Mouse (Mus musculus) forebrain, embryonic 10.5 days (tissue): ENCODE results near the gene Clpx. TPM values are rescaled to one million over a fixed set of nuclear protein-coding genes. Genes with fewer than 3 reads are reported as not detected.
"Not testable (repeated sequence)": the region's sequence is repeated elsewhere in the genome, so short reads cannot be mapped to it uniquely, and the experiment has no call there.

ENCODE experiments used
- DNase-seq: peaks from one replicate; pipeline ENCODE4 v3.0.0-alpha.2; 2017; ENCODE audit warnings: low spot score; ENCODE audit errors: extremely low spot score
- H3K27ac ChIP-seq: fragments of 300-500 bp; sonication (generic); 2 replicates; pipeline ENCODE4 v1.5.1; 2016; ENCODE audit warnings: mild to moderate bottlenecking
- H3K27me3 ChIP-seq: fragments of 300-500 bp; sonication (generic); 2 replicates; pipeline ENCODE4 v1.6.1; 2016; ENCODE audit warnings: mild to moderate bottlenecking; ENCODE audit not compliant: poor library complexity, severe bottlenecking
- H3K36me3 ChIP-seq: fragments of 300-500 bp; sonication (generic); replicated peaks from 2 replicates; pipeline ENCODE4 v1.6.1; 2016; ENCODE audit warnings: mild to moderate bottlenecking, moderate library complexity
- H3K4me1 ChIP-seq: fragments of 300-500 bp; sonication (generic); 2 replicates; pipeline ENCODE4 v1.6.1; 2016
- H3K4me3 ChIP-seq: fragments of 300-500 bp; sonication (generic); 2 replicates; pipeline ENCODE4 v1.5.1; 2016; ENCODE audit warnings: mild to moderate bottlenecking, moderate library complexity
- H3K9me3 ChIP-seq: fragments of 300-500 bp; sonication (generic); 2 replicates; pipeline ENCODE4 v1.6.1; 2016; ENCODE audit warnings: mild to moderate bottlenecking, moderate library complexity
- WGBS: fragments of 180-500 bp; shearing (Covaris S2); methylation state at CpG from one replicate; pipeline ENCODE4 v1.1.7; 2016; 5-methylcytosine and 5-hydroxymethylcytosine counted together
- polyA plus RNA-seq: library from polyadenylated mRNA; unstranded; fragments of >200 nt; fragmentation: Nextera tagmentation; extraction: Ambion mirVana; gene quantifications from 2 replicates; pipeline ENCODE4 v1.2.1, GENCODE M21; 2016

The Clpx gene
- polyA plus RNA-seq, 1 experiment from 2014 or later: 42.6 TPM

- DNase-seq: no peak
- Histone ChIP-seq H3K27ac (no peak overlapping the region), H3K36me3 (peaks cover 31% of the 10 kb centered on the region), H3K4me1 (no peaks in the 10 kb centered on the region), H3K4me3 (no peak overlapping the region), H3K9me3 (no peaks in the 10 kb centered on the region), H3K27me3 (no peaks in the 10 kb centered on the region)
- WGBS: 92% methylated on average over 5 of the region's 5 CpGs
These were observed 39.9 kb downstream of the Clpx start for GRCm38 (mm10) chr9:65333958-65334357.

GRCm38 (mm10) chr9:65339146-65339545, 45.1 kb downstream of the Clpx start:
- no peaks in the 10 kb centered on the region for H3K4me1 ChIP-seq
- WGBS: 85% methylated on average over 4 of the region's 4 CpGs
- no peak for DNase-seq
- no peaks in the 10 kb centered on the region for H3K9me3 ChIP-seq
- H3K27me3 ChIP-seq: no peaks in the 10 kb centered on the region
- no peak overlapping the region for H3K4me3 ChIP-seq
- no peaks in the 10 kb centered on the region for H3K36me3 ChIP-seq
- H3K27ac ChIP-seq: no peak overlapping the region

- no peaks in the 10 kb centered on the region for H3K36me3 ChIP-seq
- no peak for DNase-seq
- H3K4me3 ChIP-seq: no peak overlapping the region
- no peak overlapping the region for H3K27ac ChIP-seq
- no peaks in the 10 kb centered on the region for H3K4me1 ChIP-seq
- 85% methylated on average over 2 of the region's 2 CpGs for WGBS
- H3K9me3 ChIP-seq: peaks cover 8% of the 10 kb centered on the region
- no peaks in the 10 kb centered on the region for H3K27me3 ChIP-seq
These were observed 46.4 kb downstream of the Clpx start for GRCm38 (mm10) chr9:65340414-65340813.

DNA sequence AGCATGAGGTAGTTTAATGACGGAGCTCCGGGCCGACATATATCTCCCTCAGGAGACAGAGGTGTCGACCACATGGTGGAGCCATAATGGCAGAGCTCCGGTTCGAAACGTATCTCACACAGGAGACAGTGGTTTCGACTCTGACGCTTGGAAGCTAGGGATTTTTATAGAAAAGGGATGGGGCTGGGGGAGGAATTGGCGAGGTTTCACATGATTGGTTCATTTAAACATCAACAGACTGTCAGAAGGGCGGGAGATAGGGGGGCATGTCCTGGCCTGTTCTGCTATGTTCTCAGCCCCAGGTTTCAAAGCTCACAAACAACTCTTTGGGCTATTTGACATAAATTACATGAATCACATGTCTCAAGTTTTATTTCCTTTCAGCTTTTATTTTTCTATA, 51.4 kb downstream of the Clpx start:
- WGBS: 71% methylated on average over 11 of the region's 11 CpGs
- not testable (repeated sequence) for DNase-seq

GRCm38 (mm10) chr9:65345854-65346475, 51.9 kb downstream of the Clpx start, which contains the start of gene Pdcd7:
Pdcd7 (plus strand) TSS chr9:65346104.
- H3K36me3 ChIP-seq: no peaks in the 10 kb centered on the region
- peaks cover 8% of the 10 kb centered on the region for H3K9me3 ChIP-seq
- peak within 1 kb of the TSS; percentile 94 for H3K27ac ChIP-seq
- WGBS: 2% methylated on average over 59 of the region's 59 CpGs
- DNase-seq: peak; percentile 93
- peaks cover 19% of the 10 kb centered on the region for H3K4me1 ChIP-seq
- H3K4me3 ChIP-seq: peak within 1 kb of the TSS; percentile 100
- H3K27me3 ChIP-seq: no peaks in the 10 kb centered on the region

More for the DNA sequence above, 51.4 kb downstream of the Clpx start:
- H3K27ac ChIP-seq: peak overlapping the region; percentile 94
- peak overlapping the region; percentile 100 for H3K4me3 ChIP-seq
- H3K9me3 ChIP-seq, H3K27me3 ChIP-seq, H3K36me3 ChIP-seq: not testable (repeated sequence)
- peaks cover 19% of the 10 kb centered on the region for H3K4me1 ChIP-seq

- peaks cover 19% of the 10 kb centered on the region for H3K4me1 ChIP-seq
- no peaks in the 10 kb centered on the region for H3K27me3 ChIP-seq
- no peaks in the 10 kb centered on the region for H3K36me3 ChIP-seq
- DNase-seq: peak; percentile 56
- under 1% methylated on average over 77 of the region's 77 CpGs for WGBS
- H3K4me3 ChIP-seq: peak overlapping the region; percentile 100
- peaks cover 8% of the 10 kb centered on the region for H3K9me3 ChIP-seq
- peak overlapping the region; percentile 94 for H3K27ac ChIP-seq
These were observed 52.5 kb downstream of the Clpx start for GRCm38 (mm10) chr9:65346476-65347111.

DNA sequence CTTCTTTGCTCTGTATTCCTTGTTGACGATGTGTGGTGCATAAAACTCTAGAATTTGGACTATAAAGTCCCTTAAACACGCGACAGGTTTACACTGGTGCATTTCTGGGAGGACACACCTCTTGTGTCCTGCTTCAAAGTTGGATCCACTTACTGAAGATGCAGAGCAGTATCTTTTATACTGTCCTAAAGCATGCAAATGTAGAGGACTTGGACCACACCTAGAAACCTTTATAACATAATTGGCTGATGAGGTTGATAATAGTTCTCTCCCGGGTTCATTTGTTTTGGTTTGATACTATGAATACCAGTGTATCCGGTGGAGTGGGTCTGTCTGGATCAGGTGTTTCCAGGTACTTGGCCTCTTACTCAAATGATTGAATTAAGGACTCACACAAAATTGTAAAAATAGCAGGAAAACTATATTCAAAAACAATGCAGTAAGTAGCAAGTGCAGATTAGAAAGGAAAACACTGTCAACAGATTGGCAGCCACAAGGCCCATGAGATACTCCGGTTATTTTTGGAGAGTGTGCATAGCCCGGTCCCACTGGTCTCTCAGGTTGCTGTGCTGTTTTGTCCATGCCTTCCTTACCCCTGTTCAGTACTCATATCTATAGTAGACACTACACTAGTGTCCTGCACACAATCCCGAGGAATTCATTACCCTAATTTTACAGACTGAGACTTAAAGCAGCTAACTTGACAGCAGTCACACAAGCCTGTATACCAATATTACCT, 53.2 kb downstream of the Clpx start:
- DNase-seq: no peak
- peaks cover 8% of the 10 kb centered on the region for H3K9me3 ChIP-seq
- no peaks in the 10 kb centered on the region for H3K27me3 ChIP-seq
- H3K4me1 ChIP-seq: peaks cover 19% of the 10 kb centered on the region
- H3K4me3 ChIP-seq: peak overlapping the region; percentile 100
- H3K36me3 ChIP-seq: no peaks in the 10 kb centered on the region
- 51% methylated on average over 8 of the region's 8 CpGs for WGBS
- peak overlapping the region; percentile 94 for H3K27ac ChIP-seq

- peaks cover 41% of the 10 kb centered on the region for H3K36me3 ChIP-seq
- DNase-seq: no peak
- H3K9me3 ChIP-seq: no peaks in the 10 kb centered on the region
- no peak overlapping the region for H3K4me3 ChIP-seq
- H3K27me3 ChIP-seq: no peaks in the 10 kb centered on the region
- no peak overlapping the region for H3K27ac ChIP-seq
- 95% methylated on average over 5 of the region's 5 CpGs for WGBS
- peaks cover 1% of the 10 kb centered on the region for H3K4me1 ChIP-seq
These were observed 59.2 kb downstream of the Clpx start for GRCm38 (mm10) chr9:65353251-65353650.

DNA sequence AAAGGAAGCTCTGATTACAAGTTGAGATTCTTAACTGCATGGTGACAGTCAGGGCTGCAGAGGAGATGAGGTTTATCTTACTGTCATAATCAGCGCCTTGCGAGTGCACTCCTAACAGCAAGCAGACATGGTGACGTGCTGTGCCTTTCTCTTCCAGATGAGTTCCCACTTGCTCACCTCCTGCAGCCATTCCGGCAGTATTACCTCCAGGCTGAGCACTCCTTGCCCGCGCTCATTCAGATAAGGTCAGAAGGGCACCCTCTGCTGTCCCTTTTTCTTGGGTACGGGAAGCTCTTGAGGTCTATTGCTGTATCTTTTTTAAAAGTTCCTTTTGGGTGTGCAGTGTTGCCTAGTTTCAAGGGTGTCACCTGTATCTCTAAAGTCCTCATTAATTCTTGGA, 62.5 kb downstream of the Clpx start:
- WGBS: 86% methylated on average over 7 of the region's 7 CpGs
- no peaks in the 10 kb centered on the region for H3K27me3 ChIP-seq
- DNase-seq: no peak
- H3K4me1 ChIP-seq: no peaks in the 10 kb centered on the region
- peaks cover 75% of the 10 kb centered on the region for H3K36me3 ChIP-seq
- no peak overlapping the region for H3K4me3 ChIP-seq
- H3K9me3 ChIP-seq: no peaks in the 10 kb centered on the region
- no peak overlapping the region for H3K27ac ChIP-seq

DNA sequence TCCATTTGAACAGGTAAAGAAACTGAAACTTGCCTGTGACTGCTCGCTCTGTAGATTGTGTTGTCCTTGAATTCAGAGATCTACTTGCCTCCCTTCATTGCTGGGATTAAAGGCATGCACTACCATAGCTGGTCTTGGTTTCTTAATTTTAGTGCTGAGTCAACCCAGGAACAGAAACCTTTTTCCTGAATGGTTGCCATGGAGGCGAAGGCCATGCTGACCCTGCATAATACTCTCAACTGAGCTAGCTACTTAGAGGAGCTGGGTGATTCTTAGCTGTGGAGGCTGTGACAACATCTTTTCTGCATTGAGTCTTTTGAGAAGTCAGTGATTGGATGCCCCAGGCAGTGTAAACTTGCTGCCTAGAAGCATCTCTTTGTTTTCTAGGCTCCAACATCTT, 62.9 kb downstream of the Clpx start:
- Histone ChIP-seq H3K4me1 (no peaks in the 10 kb centered on the region), H3K36me3 (peaks cover 79% of the 10 kb centered on the region)

DNA sequence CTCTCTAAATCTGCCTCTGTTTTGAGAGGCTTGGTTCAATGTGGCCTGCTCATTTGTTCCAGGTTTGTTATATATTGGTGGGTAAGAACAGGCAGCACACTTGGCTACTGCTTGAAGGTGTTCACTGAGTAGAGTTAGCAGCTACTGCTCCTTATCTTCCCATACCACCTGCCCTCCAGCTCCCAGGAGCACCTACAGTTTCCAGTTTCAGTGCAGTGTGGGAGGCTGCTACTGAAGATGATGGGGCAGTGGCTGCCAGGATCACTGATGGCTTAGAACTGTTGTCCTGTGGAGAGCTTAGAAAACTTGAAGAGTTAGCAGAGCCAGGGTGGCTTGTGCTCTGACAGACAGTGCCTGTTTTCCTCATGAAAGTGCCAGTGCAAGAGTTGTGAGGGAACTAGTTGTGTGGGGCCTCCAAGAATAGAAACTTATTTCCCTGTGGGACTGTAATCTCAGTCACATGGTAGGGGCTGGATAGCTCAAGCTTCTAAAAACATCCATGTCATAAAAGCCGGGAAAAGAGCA, 65.0 kb downstream of the Clpx start:
- 87% methylated on average over 1 of the region's 1 CpGs for WGBS
- H3K36me3 ChIP-seq: peaks cover 88% of the 10 kb centered on the region

More for the DNA sequence above, 62.9 kb downstream of the Clpx start:
- WGBS: 85% methylated on average over 2 of the region's 2 CpGs
- DNase-seq: no peak
- H3K27ac ChIP-seq: no peak overlapping the region
- no peaks in the 10 kb centered on the region for H3K9me3 ChIP-seq
- no peaks in the 10 kb centered on the region for H3K27me3 ChIP-seq
- H3K4me3 ChIP-seq: no peak overlapping the region

DNA sequence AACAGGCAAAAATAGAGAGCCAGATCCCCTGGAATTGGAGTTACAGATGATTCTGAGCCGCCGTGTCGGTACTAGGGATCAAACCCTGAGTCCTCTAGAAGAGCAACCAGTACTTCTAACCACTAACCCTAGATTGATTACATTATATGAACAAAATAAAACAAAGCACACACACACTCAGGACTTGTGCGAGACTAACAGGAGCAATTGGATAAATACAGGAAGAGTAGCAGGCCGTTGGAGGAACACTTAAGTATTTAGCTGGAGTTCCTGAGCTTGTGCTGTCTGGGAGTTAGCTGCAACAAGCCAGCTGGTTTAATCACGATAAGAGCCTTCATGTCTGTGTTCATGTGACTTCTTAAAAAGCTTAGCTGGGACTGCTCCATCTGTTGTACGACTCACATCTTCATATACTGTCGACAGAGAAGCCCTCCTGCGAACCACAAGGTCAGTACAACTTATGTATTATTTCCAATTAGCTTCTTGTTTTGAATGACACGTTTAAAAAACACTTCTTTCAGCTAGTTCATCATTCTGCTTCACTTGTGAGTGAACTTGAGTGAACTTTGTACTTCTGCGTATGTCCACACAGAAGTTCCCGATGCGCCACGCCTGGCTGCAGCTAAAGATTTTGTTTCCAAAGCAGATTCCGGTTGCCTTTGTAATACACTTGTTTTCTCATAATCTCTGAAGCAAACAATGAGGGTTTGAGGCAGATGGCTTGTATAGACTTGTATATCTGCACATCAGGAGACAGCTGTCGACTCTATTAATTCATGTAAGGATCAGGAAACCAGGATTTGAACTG, 66.8 kb downstream of the Clpx start, which contains the start of gene Ubap1l:
Gene Ubap1l, plus strand, starts transcription at position 401 of the 808 bp plus-strand sequence.
- H3K9me3 ChIP-seq: no peaks in the 10 kb centered on the region
- DNase-seq: no peak
- H3K27ac ChIP-seq: no peak within 1 kb of the TSS
- no peaks in the 10 kb centered on the region for H3K4me1 ChIP-seq
- 94% methylated on average over 16 of the region's 16 CpGs for WGBS
- no peaks in the 10 kb centered on the region for H3K27me3 ChIP-seq
- H3K36me3 ChIP-seq: peaks cover 71% of the 10 kb centered on the region
- H3K4me3 ChIP-seq: no peak within 1 kb of the TSS

More for the DNA sequence above, 65.0 kb downstream of the Clpx start:
- no peak overlapping the region for H3K27ac ChIP-seq
- H3K27me3 ChIP-seq: no peaks in the 10 kb centered on the region
- no peak for DNase-seq
- H3K9me3 ChIP-seq: no peaks in the 10 kb centered on the region
- no peak overlapping the region for H3K4me3 ChIP-seq
- no peaks in the 10 kb centered on the region for H3K4me1 ChIP-seq
